Mouse (Mus musculus) spleen, adult 12 weeks (tissue): ENCODE measurements around the gene Rpl27.
A peak's percentile ranks its signal among the peaks of the same experiment; 100 is the strongest.
"Not testable (repeated sequence)": the region's sequence is repeated elsewhere in the genome, so short reads cannot be mapped to it uniquely, and the experiment has no call there.

Experiments
- DNase-seq: peaks from one replicate; pipeline ENCODE4 v3.0.0; 2022; ENCODE audit warnings: low spot score

Rpl27 gene

GRCm38 (mm10) chr11:101442127-101442693, at the start of gene Rpl27:
Gene Rpl27, plus strand, starts transcription at chr11:101442298.
- peak; percentile 94 for DNase-seq

- no peak for DNase-seq
These were observed 47.0 kb upstream of the Rpl27 start for GRCm38 (mm10) chr11:101395110-101395509.

GRCm38 (mm10) chr11:101415306-101415705, 26.8 kb upstream of the Rpl27 start:
- DNase-seq, result no peak

- no peak for DNase-seq
These were observed 25.5 kb upstream of the Rpl27 start for GRCm38 (mm10) chr11:101416433-101417100.

GRCm38 (mm10) chr11:101417101-101417855, 24.8 kb upstream of the Rpl27 start, which contains the start of gene Aarsd1:
Gene Aarsd1, minus strand, starts transcription at chr11:101417615.
- DNase-seq, result peak; percentile 76

- DNase-seq, result no peak
These were observed 23.1 kb upstream of the Rpl27 start for GRCm38 (mm10) chr11:101418991-101419390.

- no peak for DNase-seq
These were observed 22.5 kb upstream of the Rpl27 start for GRCm38 (mm10) chr11:101419610-101420009.

- DNase-seq, result no peak
These were observed 21.9 kb upstream of the Rpl27 start for GRCm38 (mm10) chr11:101420148-101420547.

GRCm38 (mm10) chr11:101424105-101424851, 17.8 kb upstream of the Rpl27 start, which contains the start of gene Gm27029:
Gene Gm27029, minus strand, starts transcription at chr11:101424796.
- no peak for DNase-seq

GRCm38 (mm10) chr11:101424925-101425813, 16.9 kb upstream of the Rpl27 start, which contains the start of the genes Rundc1 and Ptges3l:
Gene Rundc1, plus strand, starts transcription at chr11:101425085.
Gene Ptges3l, minus strand, starts transcription at chr11:101425333.
- peak; percentile 95 for DNase-seq

- no peak for DNase-seq
These were observed 15.9 kb upstream of the Rpl27 start for GRCm38 (mm10) chr11:101426165-101426564.

GRCm38 (mm10) chr11:101431327-101431726, 10.8 kb upstream of the Rpl27 start:
- no peak for DNase-seq

GRCm38 (mm10) chr11:101433396-101433795, 8.7 kb upstream of the Rpl27 start:
- DNase-seq, result no peak

- DNase-seq, result no peak
These were observed 6.3 kb upstream of the Rpl27 start for GRCm38 (mm10) chr11:101435831-101436230.

GRCm38 (mm10) chr11:101436916-101437315, 5.2 kb upstream of the Rpl27 start:
- DNase-seq, result no peak

- DNase-seq, result not testable (repeated sequence)
These were observed 4.1 kb upstream of the Rpl27 start for GRCm38 (mm10) chr11:101438006-101438405.

- not testable (repeated sequence) for DNase-seq
These were observed 510 bp upstream of the Rpl27 start for GRCm38 (mm10) chr11:101441450-101442126.

- no peak for DNase-seq
These were observed 662 bp downstream of the Rpl27 start for GRCm38 (mm10) chr11:101442760-101443159.

GRCm38 (mm10) chr11:101446319-101446718, 4.2 kb downstream of the Rpl27 start:
- DNase-seq, result no peak

GRCm38 (mm10) chr11:101446860-101447259, 4.8 kb downstream of the Rpl27 start:
- not testable (repeated sequence) for DNase-seq
